Mouse (Mus musculus): ENCODE data around the gene Bbs1. TPM values are rescaled to one million over a fixed set of nuclear protein-coding genes. Genes with fewer than 3 reads are reported as not detected.
A peak's percentile ranks its signal among the peaks of the same experiment; 100 is the strongest.

Gene Bbs1
- total RNA-seq, 1 experiment = 5.4 TPM

DNA sequence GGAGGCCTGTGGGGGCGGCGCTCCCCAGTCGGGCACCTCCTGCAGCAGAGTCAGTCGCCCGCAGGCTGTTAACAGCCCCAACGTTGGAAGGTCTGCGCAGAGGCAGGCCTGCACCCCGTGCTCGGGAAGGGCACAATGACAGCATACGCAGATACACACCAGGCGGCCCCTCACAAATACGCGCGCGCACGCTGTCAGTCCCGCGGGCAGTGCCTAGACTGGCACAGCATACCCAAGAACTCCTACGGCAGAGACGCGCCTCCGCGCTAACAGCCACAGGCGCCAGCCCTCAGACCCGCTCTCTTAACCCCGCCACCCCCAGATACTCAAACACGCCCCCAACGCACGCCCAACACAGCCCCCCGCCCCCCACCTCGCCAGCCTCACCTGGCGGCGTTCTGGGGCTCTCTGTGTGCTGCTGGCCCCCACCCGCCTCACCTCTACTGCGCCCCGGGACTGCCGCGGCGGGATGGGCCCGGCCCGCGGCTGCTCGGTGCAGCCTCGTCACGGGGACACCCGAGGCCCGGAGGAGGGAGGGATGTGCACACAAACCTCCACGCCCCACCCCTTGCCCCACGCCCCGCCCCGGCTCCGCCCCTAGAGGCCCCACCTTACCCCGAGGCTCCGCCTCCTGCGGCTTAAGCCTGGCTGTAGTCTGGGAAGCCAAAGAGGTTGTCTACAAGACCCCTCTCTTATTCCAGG, 36.3 kb upstream of the Bbs1 start, which contains the start of gene Peli3:
Gene Peli3 (minus strand): TSS at position 577 of the 702 bp plus-strand sequence.
- no peaks in the 10 kb centered on the region for H3K9me3 ChIP-seq (ENCODE audit: control insufficient read depth, insufficient read depth, low read depth, low read length)
- no peak for TF ChIP-seq ZC3H11A (IDR thresholded peaks at IDR 0.05; ENCODE audit: borderline replicate concordance, low read depth, low read length)
- no peak for TF ChIP-seq MAFK (IDR thresholded peaks at IDR 0.05; ENCODE audit: insufficient read depth, low read depth, low read length)
- no peak for TF ChIP-seq ZNF384 (IDR thresholded peaks at IDR 0.05; ENCODE audit: low read depth, low read length)
- TF ChIP-seq CHD2 (IDR thresholded peaks at IDR 0.05; ENCODE audit: low read depth, low read length) = no peak
- TF ChIP-seq HCFC1 (IDR thresholded peaks at IDR 0.05; ENCODE audit: borderline replicate concordance, insufficient read depth, low read length) = no peak
- peaks cover 7 to 19% of the 10 kb centered on the region in 2 experiments; a peak in 3 of 4 replicates for H3K4me1 ChIP-seq (ENCODE audit: control insufficient read depth in 2 of 2, insufficient read depth in 2 of 2, low read length in 2 of 2, poor library complexity in 1 of 2)
- peak within 1 kb of the TSS; percentile 88 to 93 for H3K4me3 ChIP-seq (ENCODE audit: insufficient read depth in 1 of 2, low read depth in 1 of 2, low read length in 2 of 2, poor library complexity in 1 of 2, severe bottlenecking in 1 of 2)
- no peaks in the 10 kb centered on the region for H3K36me3 ChIP-seq (ENCODE audit: control insufficient read depth, insufficient read depth, low read length, poor library complexity, severe bottlenecking)
- in situ Hi-C loops (cut with MboI; ENCODE audit: low sequenced_read_pairs in 2 of 2, unreplicated experiment in 2 of 2) = no loop called here
- peak within 1 kb of the TSS; percentile 66 for H3K9ac ChIP-seq (ENCODE audit: insufficient read depth, low read depth, low read length, poor library complexity, severe bottlenecking)
- peak; percentile 76 for DNase-seq (ENCODE audit: low read depth, low spot score)
- no peak within 1 kb of the TSS for H3K27ac ChIP-seq (ENCODE audit: insufficient read depth, low read depth, low read length, poor library complexity, severe bottlenecking)

DNA sequence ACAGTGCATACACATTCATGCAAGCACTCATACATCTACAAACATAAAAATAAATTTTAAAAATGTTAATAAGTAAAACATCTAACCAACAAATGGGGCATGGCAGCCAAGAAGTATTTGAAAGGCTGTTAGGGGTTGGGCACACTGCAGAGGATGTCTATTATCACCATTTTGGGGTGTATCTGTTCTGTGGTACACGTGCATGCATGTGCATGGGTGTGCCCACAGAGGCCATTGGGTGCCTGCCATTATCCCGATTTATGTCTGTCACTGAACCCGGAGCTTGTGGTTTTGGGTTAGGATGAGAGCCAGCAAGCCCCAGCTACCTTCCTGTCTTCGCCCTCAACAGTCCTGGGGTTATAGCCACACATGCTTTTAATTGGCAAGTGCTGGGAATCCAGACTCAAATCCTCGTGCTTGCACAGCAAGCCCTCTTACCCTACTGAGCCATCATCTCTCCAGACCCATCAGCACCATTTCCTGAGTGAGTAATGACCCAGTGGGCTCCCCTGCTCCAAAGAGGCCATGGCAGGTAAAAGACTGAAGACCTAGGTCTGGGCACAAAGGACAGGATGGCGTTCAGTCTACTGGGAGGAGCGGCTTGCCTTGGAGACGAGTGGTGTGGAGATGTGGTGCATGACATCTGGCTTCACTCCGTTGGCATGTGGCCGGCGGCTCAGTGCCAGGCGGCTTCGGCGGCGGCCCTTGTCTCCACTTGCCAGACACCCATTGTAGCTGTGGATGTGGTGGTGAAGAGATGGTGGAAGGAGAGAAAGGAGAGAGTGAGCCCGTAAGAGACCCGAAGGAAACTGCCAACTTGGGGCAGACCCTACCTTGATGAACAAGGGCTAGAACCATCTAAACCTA, 31.2 kb upstream of the Bbs1 start:
- H3K9me3 ChIP-seq (ENCODE audit: control insufficient read depth, insufficient read depth, low read depth, low read length) = no peaks in the 10 kb centered on the region
- in situ Hi-C loops (cut with MboI; ENCODE audit: low sequenced_read_pairs in 2 of 2, unreplicated experiment in 2 of 2) = no loop called here
- H3K4me1 ChIP-seq (ENCODE audit: control insufficient read depth in 2 of 2, insufficient read depth in 2 of 2, low read length in 2 of 2, poor library complexity in 1 of 2) = peaks cover 0 to 2% of the 10 kb centered on the region in 2 experiments; a peak in 1 of 4 replicates
- no peak for DNase-seq (ENCODE audit: low read depth, low spot score)
- H3K36me3 ChIP-seq (ENCODE audit: control insufficient read depth, insufficient read depth, low read length, poor library complexity, severe bottlenecking) = no peaks in the 10 kb centered on the region
- H3K4me3 ChIP-seq (ENCODE audit: insufficient read depth in 1 of 2, low read depth in 1 of 2, low read length in 2 of 2, poor library complexity in 1 of 2, severe bottlenecking in 1 of 2) = no peak overlapping the region
- no peak for TF ChIP-seq MAFK (IDR thresholded peaks at IDR 0.05; ENCODE audit: insufficient read depth, low read depth, low read length)
- no peak for TF ChIP-seq ZNF384 (IDR thresholded peaks at IDR 0.05; ENCODE audit: low read depth, low read length)
- no peak for TF ChIP-seq CHD2 (IDR thresholded peaks at IDR 0.05; ENCODE audit: low read depth, low read length)
- no peak for TF ChIP-seq HCFC1 (IDR thresholded peaks at IDR 0.05; ENCODE audit: borderline replicate concordance, insufficient read depth, low read length)
- TF ChIP-seq ZC3H11A (IDR thresholded peaks at IDR 0.05; ENCODE audit: borderline replicate concordance, low read depth, low read length) = no peak
- no peak overlapping the region; the same call in 1 of the 2 replicates for H3K27ac ChIP-seq (ENCODE audit: insufficient read depth, low read depth, low read length, poor library complexity, severe bottlenecking)
- no peak overlapping the region for H3K9ac ChIP-seq (ENCODE audit: insufficient read depth, low read depth, low read length, poor library complexity, severe bottlenecking)

DNA sequence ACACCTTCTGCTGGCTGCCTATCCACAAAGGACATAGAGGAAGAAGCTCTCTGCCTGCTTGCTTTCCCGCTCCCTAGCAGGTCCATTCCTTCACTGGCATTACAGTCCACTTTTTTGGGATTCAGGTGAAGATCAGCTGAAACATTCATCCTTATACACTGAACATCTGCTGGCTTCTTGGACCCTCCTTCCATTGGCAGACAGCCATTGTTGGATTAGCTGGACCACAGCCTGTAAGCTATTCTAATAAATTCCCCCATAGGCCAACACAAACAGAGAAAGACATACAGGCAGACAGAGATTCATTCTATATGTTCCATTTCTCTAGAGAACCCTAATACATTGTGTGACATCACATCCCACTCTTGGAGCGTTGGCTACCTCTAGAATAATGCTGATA, 30.5 kb upstream of the Bbs1 start:
- TF ChIP-seq ZNF384 (IDR thresholded peaks at IDR 0.05; ENCODE audit: low read depth, low read length) (no peak), HCFC1 (IDR thresholded peaks at IDR 0.05; ENCODE audit: borderline replicate concordance, insufficient read depth, low read length) (no peak), MAFK (IDR thresholded peaks at IDR 0.05; ENCODE audit: insufficient read depth, low read depth, low read length) (no peak)
- Histone ChIP-seq H3K4me1 (ENCODE audit: control insufficient read depth in 2 of 2, insufficient read depth in 2 of 2, low read length in 2 of 2, poor library complexity in 1 of 2) (peaks cover 0 to 2% of the 10 kb centered on the region in 2 experiments; a peak in 1 of 4 replicates), H3K36me3 (ENCODE audit: control insufficient read depth, insufficient read depth, low read length, poor library complexity, severe bottlenecking) (no peaks in the 10 kb centered on the region), H3K9ac (ENCODE audit: insufficient read depth, low read depth, low read length, poor library complexity, severe bottlenecking) (no peak overlapping the region), H3K9me3 (ENCODE audit: control insufficient read depth, insufficient read depth, low read depth, low read length) (no peaks in the 10 kb centered on the region), H3K27ac (ENCODE audit: insufficient read depth, low read depth, low read length, poor library complexity, severe bottlenecking) (no peak overlapping the region), H3K4me3 (ENCODE audit: insufficient read depth in 1 of 2, low read depth in 1 of 2, low read length in 2 of 2, poor library complexity in 1 of 2, severe bottlenecking in 1 of 2) (no peak overlapping the region)
- DNase-seq (ENCODE audit: low read depth, low spot score) = no peak
- in situ Hi-C loops (cut with MboI; ENCODE audit: low sequenced_read_pairs in 2 of 2, unreplicated experiment in 2 of 2) = no loop called here

DNA sequence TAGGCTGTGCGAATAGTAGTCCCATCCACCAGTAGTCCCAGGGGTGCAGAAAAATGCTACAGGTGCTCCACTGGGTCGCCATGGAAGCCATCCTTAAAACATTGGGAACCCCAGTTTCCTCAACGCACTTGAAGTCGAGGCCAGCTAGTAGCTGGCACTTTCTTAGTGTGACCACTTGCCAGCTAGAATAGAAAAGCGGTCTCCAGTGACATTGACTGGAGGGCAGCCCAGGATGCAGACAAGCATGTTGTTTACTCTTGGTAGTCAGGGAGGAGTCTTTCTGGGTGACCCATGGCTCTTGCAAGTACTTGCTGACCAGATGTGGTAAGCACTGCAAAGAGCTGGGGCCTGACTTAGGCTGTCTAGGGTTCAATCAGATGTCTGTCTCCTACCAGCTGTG, 22.4 kb upstream of the Bbs1 start:
- H3K27ac ChIP-seq (ENCODE audit: insufficient read depth, low read depth, low read length, poor library complexity, severe bottlenecking) = no peak overlapping the region
- TF ChIP-seq CHD2 (IDR thresholded peaks at IDR 0.05; ENCODE audit: low read depth, low read length) = no peak
- TF ChIP-seq ZNF384 (IDR thresholded peaks at IDR 0.05; ENCODE audit: low read depth, low read length) = no peak
- TF ChIP-seq MAFK (IDR thresholded peaks at IDR 0.05; ENCODE audit: insufficient read depth, low read depth, low read length) = no peak
- TF ChIP-seq HCFC1 (IDR thresholded peaks at IDR 0.05; ENCODE audit: borderline replicate concordance, insufficient read depth, low read length) = no peak
- TF ChIP-seq ZC3H11A (IDR thresholded peaks at IDR 0.05; ENCODE audit: borderline replicate concordance, low read depth, low read length) = no peak
- peaks cover 0 to 16% of the 10 kb centered on the region in 2 experiments; a peak in 3 of 4 replicates for H3K4me1 ChIP-seq (ENCODE audit: control insufficient read depth in 2 of 2, insufficient read depth in 2 of 2, low read length in 2 of 2, poor library complexity in 1 of 2)
- H3K9ac ChIP-seq (ENCODE audit: insufficient read depth, low read depth, low read length, poor library complexity, severe bottlenecking) = peak overlapping the region; percentile 75; the same call in 1 of the 2 replicates
- in situ Hi-C loops (cut with MboI; ENCODE audit: low sequenced_read_pairs in 2 of 2, unreplicated experiment in 2 of 2) = no loop called here
- no peak for DNase-seq (ENCODE audit: low read depth, low spot score)
- H3K36me3 ChIP-seq (ENCODE audit: control insufficient read depth, insufficient read depth, low read length, poor library complexity, severe bottlenecking) = peaks cover 10% of the 10 kb centered on the region
- H3K9me3 ChIP-seq (ENCODE audit: control insufficient read depth, insufficient read depth, low read depth, low read length) = no peaks in the 10 kb centered on the region
- peak overlapping the region in 1 of 2 experiments; percentile 98; a peak in 2 of 4 replicates for H3K4me3 ChIP-seq (ENCODE audit: insufficient read depth in 1 of 2, low read depth in 1 of 2, low read length in 2 of 2, poor library complexity in 1 of 2, severe bottlenecking in 1 of 2)

All from ES-E14 (cell line).